Mouse (Mus musculus) layer of hippocampus, adult 8-10 months (tissue): ENCODE measurements at regions not wholly inside any gene's neighbourhood (a gene's known extent, or its start where the extent isn't known, plus 50 kb on each side); places are given as distances from the start of the nearest gene placed in this dataset.
"Not testable (repeated sequence)": the region's sequence is repeated elsewhere in the genome, so short reads cannot be mapped to it uniquely, and the experiment has no call there.

ENCODE experiments used
- DNase-seq, 2 experiments: peaks; one replicate each; pipeline ENCODE4 v3.0.0; 2022; ENCODE audit warnings: low spot score in 2 of 2

- no peak for DNase-seq
These were observed 214.6 kb downstream of the 3100002H09Rik start for GRCm38 (mm10) chr4:124395966-124396395.

GRCm38 (mm10) chr4:124395069-124395965 is 215.3 kb downstream of the 3100002H09Rik start:
- DNase-seq, result no peak

- DNase-seq, result no peak
These were observed 217.0 kb downstream of the 3100002H09Rik start for GRCm38 (mm10) chr4:124393595-124393994.

GRCm38 (mm10) chr4:124389067-124389466 is 221.5 kb downstream of the 3100002H09Rik start:
- DNase-seq, result no peak

- no peak for DNase-seq
These were observed 225.2 kb downstream of the 3100002H09Rik start for GRCm38 (mm10) chr4:124385106-124386055.

GRCm38 (mm10) chr4:124376504-124376903 is 234.1 kb downstream of the 3100002H09Rik start:
- no peak for DNase-seq

GRCm38 (mm10) chr4:124375581-124375980 is 235.0 kb downstream of the 3100002H09Rik start:
- no peak for DNase-seq

- no peak for DNase-seq
These were observed 241.8 kb downstream of the 3100002H09Rik start for GRCm38 (mm10) chr4:124368831-124369230.

GRCm38 (mm10) chr4:124368085-124368484 is 242.5 kb downstream of the 3100002H09Rik start:
- DNase-seq, result no peak

- no peak for DNase-seq
These were observed 250.1 kb downstream of the 3100002H09Rik start for GRCm38 (mm10) chr4:124360578-124360908.

GRCm38 (mm10) chr4:124359707-124360577 is 250.7 kb downstream of the 3100002H09Rik start:
- DNase-seq, result no peak

- DNase-seq, result not testable (repeated sequence)
These were observed 252.1 kb downstream of the 3100002H09Rik start for GRCm38 (mm10) chr4:124358456-124358855.

- no peak for DNase-seq
These were observed 260.2 kb downstream of the 3100002H09Rik start for GRCm38 (mm10) chr4:124350361-124350760.

GRCm38 (mm10) chr4:124349610-124350295 is 260.9 kb downstream of the 3100002H09Rik start:
- DNase-seq, result no peak

GRCm38 (mm10) chr4:124349055-124349454 is 261.5 kb downstream of the 3100002H09Rik start:
- no peak for DNase-seq

GRCm38 (mm10) chr4:124340073-124340472 is 270.5 kb downstream of the 3100002H09Rik start:
- DNase-seq, result no peak

GRCm38 (mm10) chr4:124335726-124336125 is 274.9 kb downstream of the 3100002H09Rik start:
- DNase-seq, result no peak

- no peak for DNase-seq
These were observed 277.6 kb downstream of the 3100002H09Rik start for GRCm38 (mm10) chr4:124332974-124333373.

- DNase-seq, result no peak
These were observed 278.2 kb downstream of the 3100002H09Rik start for GRCm38 (mm10) chr4:124332416-124332815.

- no peak for DNase-seq
These were observed 281.4 kb downstream of the 3100002H09Rik start for GRCm38 (mm10) chr4:124329107-124329771.
